Mouse (Mus musculus) CD8-positive naive resting alpha-beta T cell, adult 2 months (primary cell): Measurements from ENCODE around the gene Ica1.

Experiments
- DNase-seq, 2 experiments: peaks; one replicate each; pipeline ENCODE4 v3.0.0; 2022; ENCODE audit warnings: low read depth in 2 of 2, low spot score in 2 of 2

Ica1 gene

DNA sequence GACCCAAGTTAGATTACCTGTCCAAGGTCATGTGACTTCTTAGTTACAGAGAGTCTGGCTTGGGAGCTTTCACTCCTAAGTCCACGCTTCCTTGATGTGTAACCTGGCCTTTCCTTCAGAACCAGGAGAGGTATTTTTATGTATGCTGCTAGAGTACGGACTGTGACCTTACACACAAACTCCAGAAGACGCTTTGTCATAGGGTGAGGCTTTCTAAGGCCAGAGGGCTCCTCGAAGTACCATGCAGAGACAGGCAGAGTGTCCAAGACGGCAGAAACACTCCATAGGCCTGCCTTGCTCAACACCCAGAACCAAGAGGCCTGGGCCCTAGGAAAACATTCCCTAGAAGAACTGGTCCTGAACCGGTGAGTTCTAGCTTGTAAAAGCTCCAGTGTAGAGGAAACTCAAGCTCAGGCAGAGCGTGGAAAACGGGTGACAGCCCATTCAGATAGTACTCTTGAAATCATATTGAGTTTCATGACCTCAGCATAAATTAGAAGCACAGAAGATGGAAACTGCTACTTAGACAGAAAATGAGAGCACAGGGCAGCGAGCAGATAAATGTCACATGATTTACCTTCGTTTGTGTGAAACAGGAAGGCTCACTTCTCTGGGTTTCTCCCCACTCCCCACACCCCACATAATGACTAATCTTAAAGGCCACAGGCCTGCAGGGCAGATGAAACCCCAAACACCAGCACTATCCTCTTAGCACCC lies 129.9 kb downstream of the Ica1 start:
- no peak for DNase-seq

DNA sequence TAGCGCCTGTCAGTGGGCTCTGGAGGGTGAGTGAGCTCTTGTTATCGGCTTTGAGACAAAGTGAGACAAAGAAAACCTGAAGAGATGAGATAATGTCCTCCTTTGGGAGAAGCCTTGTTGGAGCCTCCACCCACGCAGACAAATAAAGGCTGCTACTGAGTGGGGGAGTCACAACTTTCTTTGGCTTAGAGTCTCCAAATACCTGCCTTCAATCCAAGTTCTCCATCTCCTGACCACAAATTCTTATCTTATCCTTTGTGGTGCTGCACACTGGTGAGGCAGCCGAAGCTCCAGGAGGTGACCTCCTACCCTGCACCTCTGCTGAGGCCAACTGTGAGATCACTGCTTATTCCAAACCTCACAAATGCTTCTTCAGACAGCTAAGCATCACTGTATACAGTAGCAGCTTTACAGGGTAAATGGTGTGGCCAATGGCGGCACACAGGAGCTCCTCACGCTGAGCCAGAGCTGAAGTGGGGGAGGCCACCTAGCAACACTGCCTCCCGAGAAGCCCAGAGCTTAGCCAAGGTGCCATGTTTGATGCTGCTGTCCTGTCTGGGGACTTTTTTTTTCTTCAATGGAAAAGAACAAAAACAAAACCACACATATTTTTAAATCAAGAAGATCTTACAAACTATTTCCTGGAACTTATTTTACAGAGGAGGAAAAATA lies 130.6 kb downstream of the Ica1 start:
- no peak for DNase-seq

DNA sequence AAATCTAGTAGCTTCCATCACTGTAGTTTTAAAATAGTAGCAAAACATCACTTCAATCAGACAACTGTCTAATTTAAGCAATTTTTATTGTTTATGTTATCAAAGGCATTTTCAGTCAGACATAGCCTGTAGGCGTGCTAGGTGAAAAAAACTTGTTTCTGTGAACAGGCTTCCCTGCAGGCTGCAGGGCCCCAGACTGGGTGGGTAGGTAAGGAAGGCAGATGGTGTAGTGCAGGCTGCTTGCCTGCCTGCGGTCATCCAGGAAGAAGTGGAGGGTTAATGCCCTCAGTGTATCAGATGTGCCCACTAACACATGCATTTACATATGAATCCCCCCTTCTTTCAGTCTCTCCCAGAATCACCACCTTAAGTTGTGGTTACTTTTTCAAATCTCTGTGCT lies 132.6 kb downstream of the Ica1 start:
- DNase-seq, result no peak

- no peak for DNase-seq
These were observed 133.6 kb downstream of the Ica1 start for GRCm38 (mm10) chr6:8644703-8645102.

DNA sequence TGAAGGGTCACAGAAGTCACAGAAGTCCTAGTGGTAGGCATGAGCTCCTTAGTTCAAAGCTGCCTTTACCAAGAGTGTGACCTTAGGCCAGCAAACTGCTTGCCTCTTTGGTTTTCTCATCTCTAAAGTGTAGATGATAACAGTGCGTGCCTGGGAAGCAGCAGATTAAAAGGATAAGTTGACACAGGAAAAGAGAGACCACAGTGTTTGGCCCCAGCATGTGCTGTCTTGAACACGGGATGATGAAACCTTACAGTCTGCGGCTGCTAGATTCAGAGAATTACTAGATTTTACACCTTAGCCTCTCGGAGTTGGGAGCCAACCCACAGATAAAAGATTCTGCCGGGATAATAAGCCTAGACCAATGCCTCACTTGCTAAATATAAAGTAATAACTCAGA lies 137.4 kb downstream of the Ica1 start:
- DNase-seq, result no peak

- DNase-seq, result no peak
These were observed 138.8 kb downstream of the Ica1 start for GRCm38 (mm10) chr6:8639526-8639925.

GRCm38 (mm10) chr6:8638899-8639298 lies 139.4 kb downstream of the Ica1 start:
- no peak for DNase-seq

DNA sequence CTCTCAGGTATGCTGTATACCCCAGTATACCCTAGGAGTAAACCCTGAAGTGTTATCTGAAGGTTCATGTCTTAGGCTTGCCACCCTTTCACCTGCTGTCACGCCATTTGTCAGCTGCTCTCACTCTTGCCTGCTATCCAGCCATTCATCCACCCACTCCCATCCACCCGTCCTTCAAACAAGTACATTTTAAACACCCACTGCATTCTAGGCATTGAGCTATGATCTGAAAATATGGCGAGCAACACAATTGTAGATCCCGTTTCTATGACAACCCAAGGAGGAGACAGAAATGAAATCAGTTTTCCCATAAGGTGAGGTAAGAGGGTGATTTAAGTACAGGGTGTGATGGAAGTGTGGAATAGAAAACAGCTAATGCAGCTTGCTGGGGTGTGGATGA lies 140.2 kb downstream of the Ica1 start:
- no peak for DNase-seq

- DNase-seq, result no peak
These were observed 145.6 kb downstream of the Ica1 start for GRCm38 (mm10) chr6:8632701-8633100.

- DNase-seq, result no peak
These were observed 146.2 kb downstream of the Ica1 start for GRCm38 (mm10) chr6:8631986-8632632.

DNA sequence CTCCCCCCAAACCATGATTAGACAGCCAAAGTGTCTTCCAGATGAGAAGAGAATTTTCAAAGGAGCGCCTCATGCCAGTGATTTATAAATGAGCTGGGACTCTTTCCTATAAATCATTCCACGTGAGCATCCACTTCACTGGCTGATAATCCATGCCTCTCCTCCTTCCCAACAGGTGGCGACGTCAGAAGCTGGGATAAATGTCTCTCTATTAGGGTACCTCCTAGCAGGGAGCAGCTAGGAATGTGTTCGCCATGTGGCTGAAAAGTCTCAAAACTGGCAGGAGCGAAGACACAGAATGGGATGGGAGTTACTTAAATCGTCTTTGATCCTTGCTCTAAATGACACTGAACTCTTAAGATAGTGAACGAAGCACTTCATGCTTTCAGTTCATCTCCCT lies 146.9 kb downstream of the Ica1 start:
- DNase-seq, result no peak

DNA sequence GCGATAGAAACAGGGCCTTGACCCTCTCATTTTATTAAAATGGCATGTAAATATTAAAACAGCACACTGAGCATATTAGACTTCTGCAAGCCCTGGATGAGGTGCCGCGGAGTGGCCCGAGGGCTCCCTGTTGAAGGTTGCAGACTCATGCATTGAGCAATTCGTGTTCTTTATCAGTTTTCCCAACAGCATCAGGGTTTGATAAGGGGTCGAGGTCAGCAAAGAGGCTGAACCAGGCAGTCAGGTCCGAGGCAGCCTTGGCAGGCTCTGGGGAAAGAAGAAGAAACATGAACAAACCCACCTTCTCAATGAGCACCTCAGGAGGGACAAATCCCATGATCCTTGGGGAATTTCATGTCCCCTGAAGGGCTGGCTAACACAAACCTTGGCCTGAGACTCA lies 147.8 kb downstream of the Ica1 start:
- no peak for DNase-seq

DNA sequence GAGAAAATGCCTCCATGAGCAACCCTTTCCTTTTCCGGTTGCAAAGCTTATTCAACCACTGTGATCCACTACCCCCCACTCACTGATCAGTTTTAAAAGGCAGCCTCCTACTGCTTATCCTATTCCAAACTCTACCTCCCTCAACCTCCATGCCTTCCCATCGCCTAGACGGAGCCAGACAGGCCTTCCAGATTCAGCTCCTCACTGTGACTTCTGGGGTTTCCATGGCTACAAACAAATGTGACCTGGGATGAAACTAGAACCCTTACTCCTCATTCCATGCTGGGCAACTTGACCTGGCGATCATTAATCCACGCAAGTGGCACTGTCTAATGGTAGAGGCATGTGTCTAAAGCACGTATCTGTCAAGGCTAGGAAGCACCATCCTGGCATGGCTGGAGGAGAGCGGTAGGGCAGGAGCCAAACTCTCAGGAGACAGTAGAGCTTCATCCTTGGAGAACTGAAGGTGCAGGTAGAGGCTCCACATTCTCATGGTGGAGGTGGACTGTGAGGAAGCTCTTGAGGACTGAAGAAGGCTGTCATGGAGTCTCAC lies 149.5 kb downstream of the Ica1 start:
- no peak for DNase-seq

- no peak for DNase-seq
These were observed 150.1 kb downstream of the Ica1 start for GRCm38 (mm10) chr6:8628226-8628625.

DNA sequence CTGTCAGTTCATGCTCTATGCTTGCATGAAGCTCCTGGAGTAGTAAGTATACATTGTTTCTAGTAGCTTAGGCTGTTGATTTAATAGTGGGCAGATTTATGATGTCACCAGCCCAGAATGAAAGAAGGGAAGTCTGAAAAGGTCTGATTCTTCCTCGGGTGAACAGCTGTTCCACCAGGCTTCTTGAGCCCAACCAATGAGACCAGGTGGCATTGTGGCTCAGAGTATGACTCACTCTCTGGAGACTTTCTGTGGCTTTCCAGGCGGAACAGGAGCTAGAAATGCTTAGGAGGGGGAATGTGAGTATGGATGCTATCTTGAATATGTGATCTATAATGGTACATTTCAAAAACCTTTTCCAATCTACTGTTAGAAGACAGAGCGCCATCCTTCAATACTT lies 155.2 kb downstream of the Ica1 start:
- no peak for DNase-seq

- DNase-seq, result no peak
These were observed 158.5 kb downstream of the Ica1 start for GRCm38 (mm10) chr6:8619582-8620350.

- no peak for DNase-seq
These were observed 160.9 kb downstream of the Ica1 start for GRCm38 (mm10) chr6:8617369-8617768.

- DNase-seq, result no peak
These were observed 186.6 kb downstream of the Ica1 start for GRCm38 (mm10) chr6:8591665-8592064.

DNA sequence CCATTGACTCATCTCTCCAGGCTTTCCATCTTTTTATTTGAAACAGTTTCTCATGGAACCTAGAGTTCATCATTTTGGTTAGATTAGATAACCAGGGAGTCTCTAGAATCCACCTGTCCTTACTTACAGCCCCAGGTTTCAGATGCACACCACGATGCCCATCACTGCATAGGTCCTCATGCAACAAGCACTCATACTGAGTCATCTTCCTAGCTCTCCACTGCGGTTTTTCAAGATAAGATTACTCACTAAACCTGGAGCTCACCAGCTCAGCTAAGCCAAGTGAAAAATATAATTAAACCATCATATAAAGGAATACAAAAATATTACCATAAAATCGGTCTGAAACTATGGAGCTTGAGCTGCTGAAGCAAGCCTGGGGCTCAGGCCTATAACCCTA lies 194.4 kb downstream of the Ica1 start:
- DNase-seq, result no peak

GRCm38 (mm10) chr6:8582377-8582776 lies 195.9 kb downstream of the Ica1 start:
- no peak for DNase-seq
